Mouse (Mus musculus): ENCODE measurements around the gene Gm13697.
"Not testable (repeated sequence)": the region's sequence is repeated elsewhere in the genome, so short reads cannot be mapped to it uniquely, and the experiment has no call there.

- TF ChIP-seq E2F4 (IDR thresholded peaks at IDR 0.05; ENCODE audit: insufficient read depth); POLR2A (IDR thresholded peaks at IDR 0.05; ENCODE audit: insufficient read length, low read depth); MAX (IDR thresholded peaks at IDR 0.05; ENCODE audit: low read depth): not testable (repeated sequence)
These were observed 31.7 kb downstream of the Gm13697 start for GRCm38 (mm10) chr2:84016291-84016690.

All from myocyte (in vitro differentiated cells).